Mouse (Mus musculus) ES-E14 (cell line): ENCODE measurements around the gene Frmd6.

Source experiments
- CHD2 ChIP-seq: IDR thresholded peaks from 2 replicates; pipeline ENCODE4 v1.6.1; 2014; ENCODE audit warnings: mild to moderate bottlenecking, low read depth, low read length, inconsistent platforms
- HCFC1 ChIP-seq: IDR thresholded peaks from 2 replicates; pipeline ENCODE4 v1.6.1; 2012; ENCODE audit warnings: low read length, inconsistent platforms, borderline replicate concordance; ENCODE audit not compliant: insufficient read depth
- MAFK ChIP-seq: IDR thresholded peaks from 2 replicates; pipeline ENCODE4 v1.6.1; 2014; ENCODE audit warnings: mild to moderate bottlenecking, low read depth, low read length, inconsistent platforms; ENCODE audit not compliant: insufficient read depth
- ZC3H11A ChIP-seq: IDR thresholded peaks from 2 replicates; pipeline ENCODE4 v1.6.1; 2012; ENCODE audit warnings: low read depth, mild to moderate bottlenecking, inconsistent platforms, low read length, borderline replicate concordance
- ZNF384 ChIP-seq: IDR thresholded peaks from 2 replicates; pipeline ENCODE4 v1.6.1; 2012; ENCODE audit warnings: low read depth, low read length, inconsistent platforms

GRCm38 (mm10) chr12:70853026-70853425, 27.7 kb downstream of the Frmd6 start:
- TF ChIP-seq ZC3H11A (no peak), MAFK (no peak), HCFC1 (no peak), ZNF384 (no peak), CHD2 (no peak)
